Mouse (Mus musculus) neural tube, embryonic 15.5 days (tissue): ENCODE measurements around the gene Sox18. TPM values are rescaled to one million over a fixed set of nuclear protein-coding genes. Genes with fewer than 3 reads are reported as not detected.

Experiments
- ATAC-seq: fragments of 200-750 bp; cut with Nextera tagmentation; 2 replicates; pipeline ENCODE4 v1.8.0; 2017; ENCODE audit warnings: mild to moderate bottlenecking, moderate TSS enrichment, moderate library complexity; ENCODE audit not compliant: low FRiP score
- H3K27ac ChIP-seq: fragments of 300-500 bp; sonication (generic); replicated peaks from 2 replicates; pipeline ENCODE4 v1.5.1; 2015; ENCODE audit warnings: mild to moderate bottlenecking, inconsistent platforms
- H3K27me3 ChIP-seq: fragments of 300-500 bp; sonication (generic); replicated peaks from 2 replicates; pipeline ENCODE4 v1.6.1; 2015; ENCODE audit warnings: inconsistent platforms
- H3K36me3 ChIP-seq: fragments of 300-500 bp; sonication (generic); 2 replicates; pipeline ENCODE4 v1.6.1; 2015; ENCODE audit warnings: inconsistent platforms
- H3K4me1 ChIP-seq: fragments of 300-500 bp; sonication (generic); 2 replicates; pipeline ENCODE4 v1.6.1; 2015; ENCODE audit warnings: inconsistent platforms
- H3K4me2 ChIP-seq: fragments of 300-500 bp; sonication (generic); 2 replicates; pipeline ENCODE4 v1.6.1; 2015; ENCODE audit warnings: inconsistent platforms, mild to moderate bottlenecking, moderate library complexity
- H3K4me3 ChIP-seq: fragments of 300-500 bp; sonication (generic); replicated peaks from 2 replicates; pipeline ENCODE4 v1.5.1; 2015; ENCODE audit warnings: mild to moderate bottlenecking, inconsistent platforms
- H3K9ac ChIP-seq: fragments of 300-500 bp; sonication (generic); replicated peaks from 2 replicates; pipeline ENCODE4 v1.6.1; 2015; ENCODE audit warnings: mild to moderate bottlenecking, inconsistent platforms
- H3K9me3 ChIP-seq: fragments of 300-500 bp; sonication (generic); replicated peaks from 2 replicates; pipeline ENCODE4 v1.6.1; 2016; ENCODE audit warnings: inconsistent platforms
- WGBS: fragments of 180-500 bp; shearing (Covaris S2); methylation state at CpG from one replicate; pipeline ENCODE4 v1.1.7; 2015; ENCODE audit warnings: mixed read lengths; 5-methylcytosine and 5-hydroxymethylcytosine counted together
- polyA plus RNA-seq: library from polyadenylated mRNA; unstranded; fragments of >200 nt; fragmentation: Nextera tagmentation; extraction: Ambion mirVana; gene quantifications from 2 replicates; pipeline ENCODE4 v1.2.1, GENCODE M21; 2015

Sox18 gene
- polyA plus RNA-seq, 1 experiment from 2014 or later, result 21.0 TPM

GRCm38 (mm10) chr2:181693339-181694280 lies 22.2 kb upstream of the Sox18 start, which contains the start of gene Rgs19:
Gene Rgs19, minus strand, starts transcription at chr2:181693977.
- H3K9ac ChIP-seq, result peak within 1 kb of the TSS; percentile 78
- no peaks in the 10 kb centered on the region for H3K9me3 ChIP-seq
- H3K4me2 ChIP-seq, result peak within 1 kb of the TSS; percentile 97
- H3K4me1 ChIP-seq, result peaks cover 36% of the 10 kb centered on the region
- no peaks in the 10 kb centered on the region for H3K27me3 ChIP-seq
- peak; percentile 89 for ATAC-seq
- H3K36me3 ChIP-seq, result peaks cover 11% of the 10 kb centered on the region
- WGBS, result under 1% methylated on average over 61 of the region's 75 CpGs
- H3K4me3 ChIP-seq, result peak within 1 kb of the TSS; percentile 71
- H3K27ac ChIP-seq, result peak within 1 kb of the TSS; percentile 80

- H3K9me3 ChIP-seq, result no peaks in the 10 kb centered on the region
- H3K27ac ChIP-seq, result no peak overlapping the region
- peaks cover 24% of the 10 kb centered on the region for H3K36me3 ChIP-seq
- no peaks in the 10 kb centered on the region for H3K27me3 ChIP-seq
- no peak for ATAC-seq
- H3K9ac ChIP-seq, result no peak overlapping the region
- 98% methylated on average over 3 of the region's 3 CpGs for WGBS
- H3K4me3 ChIP-seq, result peak overlapping the region; percentile 71
- H3K4me2 ChIP-seq, result peak overlapping the region; percentile 97
- H3K4me1 ChIP-seq, result peaks cover 36% of the 10 kb centered on the region
Observed at GRCm38 (mm10) chr2:181692304-181692703, 20.9 kb upstream of the Sox18 start.

GRCm38 (mm10) chr2:181691571-181691970 lies 20.1 kb upstream of the Sox18 start:
- 93% methylated on average over 4 of the region's 4 CpGs for WGBS

GRCm38 (mm10) chr2:181691083-181691482 lies 19.6 kb upstream of the Sox18 start:
- Histone ChIP-seq H3K4me2 (no peak overlapping the region), H3K9me3 (no peaks in the 10 kb centered on the region), H3K4me3 (no peak overlapping the region), H3K9ac (no peak overlapping the region), H3K27me3 (no peaks in the 10 kb centered on the region), H3K4me1 (peaks cover 36% of the 10 kb centered on the region), H3K27ac (no peak overlapping the region), H3K36me3 (peaks cover 35% of the 10 kb centered on the region)
- WGBS, result 91% methylated on average over 6 of the region's 6 CpGs
- no peak for ATAC-seq

More at GRCm38 (mm10) chr2:181691571-181691970, 20.1 kb upstream of the Sox18 start:
- ATAC-seq, result no peak
- Histone ChIP-seq H3K4me3 (no peak overlapping the region), H3K27ac (no peak overlapping the region), H3K4me1 (peaks cover 36% of the 10 kb centered on the region), H3K9me3 (no peaks in the 10 kb centered on the region), H3K27me3 (no peaks in the 10 kb centered on the region), H3K9ac (no peak overlapping the region), H3K36me3 (peaks cover 31% of the 10 kb centered on the region), H3K4me2 (no peak overlapping the region)

GRCm38 (mm10) chr2:181689466-181690160 lies 18.2 kb upstream of the Sox18 start:
- no peak overlapping the region for H3K9ac ChIP-seq
- H3K4me2 ChIP-seq, result no peak overlapping the region
- ATAC-seq, result no peak
- H3K27me3 ChIP-seq, result no peaks in the 10 kb centered on the region
- H3K4me1 ChIP-seq, result peaks cover 35% of the 10 kb centered on the region
- no peaks in the 10 kb centered on the region for H3K9me3 ChIP-seq
- H3K27ac ChIP-seq, result no peak overlapping the region
- 92% methylated on average over 10 of the region's 10 CpGs for WGBS
- H3K4me3 ChIP-seq, result no peak overlapping the region
- H3K36me3 ChIP-seq, result peaks cover 45% of the 10 kb centered on the region

GRCm38 (mm10) chr2:181687586-181687985 lies 16.1 kb upstream of the Sox18 start:
- no peak overlapping the region for H3K27ac ChIP-seq
- peaks cover 45% of the 10 kb centered on the region for H3K36me3 ChIP-seq
- H3K4me3 ChIP-seq, result no peak overlapping the region
- H3K4me2 ChIP-seq, result no peak overlapping the region
- 95% methylated on average over 8 of the region's 8 CpGs for WGBS
- no peak overlapping the region for H3K9ac ChIP-seq
- H3K27me3 ChIP-seq, result no peaks in the 10 kb centered on the region
- no peaks in the 10 kb centered on the region for H3K9me3 ChIP-seq
- ATAC-seq, result no peak
- peaks cover 22% of the 10 kb centered on the region for H3K4me1 ChIP-seq

GRCm38 (mm10) chr2:181685686-181686085 lies 14.2 kb upstream of the Sox18 start:
- 96% methylated on average over 4 of the region's 4 CpGs for WGBS
- H3K27ac ChIP-seq, result no peak overlapping the region
- H3K4me1 ChIP-seq, result peaks cover 23% of the 10 kb centered on the region
- ATAC-seq, result no peak
- no peak overlapping the region for H3K9ac ChIP-seq
- H3K36me3 ChIP-seq, result peaks cover 45% of the 10 kb centered on the region
- H3K4me2 ChIP-seq, result no peak overlapping the region
- no peak overlapping the region for H3K4me3 ChIP-seq
- H3K9me3 ChIP-seq, result no peaks in the 10 kb centered on the region
- no peaks in the 10 kb centered on the region for H3K27me3 ChIP-seq

- 97% methylated on average over 1 of the region's 1 CpGs for WGBS
- Histone ChIP-seq H3K9me3 (no peaks in the 10 kb centered on the region), H3K27ac (no peak overlapping the region)
Observed at GRCm38 (mm10) chr2:181684713-181685112, 13.3 kb upstream of the Sox18 start.

GRCm38 (mm10) chr2:181683381-181683780 lies 11.9 kb upstream of the Sox18 start:
- no peak overlapping the region for H3K4me2 ChIP-seq
- H3K9ac ChIP-seq, result no peak overlapping the region
- H3K9me3 ChIP-seq, result no peaks in the 10 kb centered on the region
- H3K36me3 ChIP-seq, result peaks cover 32% of the 10 kb centered on the region
- 68% methylated on average over 4 of the region's 4 CpGs for WGBS
- no peaks in the 10 kb centered on the region for H3K27me3 ChIP-seq
- no peak overlapping the region for H3K27ac ChIP-seq
- ATAC-seq, result no peak
- no peak overlapping the region for H3K4me3 ChIP-seq
- peaks cover 28% of the 10 kb centered on the region for H3K4me1 ChIP-seq

More at GRCm38 (mm10) chr2:181684713-181685112, 13.3 kb upstream of the Sox18 start:
- Histone ChIP-seq H3K4me2 (no peak overlapping the region), H3K4me3 (no peak overlapping the region), H3K4me1 (peaks cover 23% of the 10 kb centered on the region), H3K9ac (no peak overlapping the region), H3K36me3 (peaks cover 43% of the 10 kb centered on the region), H3K27me3 (no peaks in the 10 kb centered on the region)
- ATAC-seq, result no peak

GRCm38 (mm10) chr2:181681978-181682377 lies 10.5 kb upstream of the Sox18 start:
- H3K27me3 ChIP-seq, result no peaks in the 10 kb centered on the region
- peaks cover 18% of the 10 kb centered on the region for H3K36me3 ChIP-seq
- WGBS, result 95% methylated on average over 1 of the region's 1 CpGs
- no peaks in the 10 kb centered on the region for H3K9me3 ChIP-seq
- H3K4me1 ChIP-seq, result peaks cover 28% of the 10 kb centered on the region
- no peak overlapping the region for H3K4me3 ChIP-seq
- H3K9ac ChIP-seq, result no peak overlapping the region
- H3K4me2 ChIP-seq, result no peak overlapping the region
- no peak overlapping the region for H3K27ac ChIP-seq
- ATAC-seq, result no peak

- Histone ChIP-seq H3K4me3 (peak overlapping the region; percentile 58), H3K36me3 (peaks cover 7% of the 10 kb centered on the region; the same call in 1 of the 2 replicates), H3K9ac (peak overlapping the region; percentile 78), H3K27ac (peak overlapping the region; percentile 76), H3K4me1 (peaks cover 35% of the 10 kb centered on the region), H3K9me3 (no peaks in the 10 kb centered on the region), H3K27me3 (no peaks in the 10 kb centered on the region), H3K4me2 (peak overlapping the region; percentile 83)
- peak; percentile 45 for ATAC-seq
- WGBS, result 18% methylated on average over 7 of the region's 7 CpGs
Observed at GRCm38 (mm10) chr2:181680716-181681117, 9.3 kb upstream of the Sox18 start.
